Mouse (Mus musculus): ENCODE data around the gene Reg3g. TPM values are rescaled to one million over a fixed set of nuclear protein-coding genes. Genes with fewer than 3 reads are reported as not detected.
"Not testable (repeated sequence)": the region's sequence is repeated elsewhere in the genome, so short reads cannot be mapped to it uniquely, and the experiment has no call there.

Gene Reg3g
- polyA plus RNA-seq, 1 experiment from 2014 or later = not detected

DNA sequence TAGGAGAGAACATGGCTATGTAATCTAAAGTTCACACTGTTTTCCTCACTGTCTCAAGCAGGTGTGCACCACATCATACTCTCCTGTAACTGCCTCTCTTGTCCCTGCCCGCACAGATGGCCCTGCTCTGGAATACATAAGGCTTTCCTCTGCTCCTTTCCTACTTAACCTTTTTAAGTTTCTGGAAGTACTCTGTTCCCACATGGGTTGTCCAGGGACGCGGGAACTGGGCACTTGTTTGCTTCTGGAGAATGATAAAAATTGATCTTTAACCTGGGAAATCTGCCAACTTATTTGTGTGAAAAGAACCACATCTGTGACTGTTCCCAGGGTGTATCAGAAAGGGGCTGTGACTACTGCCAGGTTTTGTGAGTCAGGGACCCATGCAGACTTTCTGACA is 43.2 kb downstream of the Reg3g start:
- Histone ChIP-seq H3K27me3 (ENCODE audit: low read depth, poor library complexity, severe bottlenecking) (no peaks in the 10 kb centered on the region), H3K9me3 (replicated peaks) (no peaks in the 10 kb centered on the region), H3K36me3 (no peaks in the 10 kb centered on the region), H3K4me3 (no peak overlapping the region), H3K27ac (no peak overlapping the region), H3K4me1 (no peaks in the 10 kb centered on the region)
- DNase-seq (ENCODE audit: low spot score) = no peak
- 94% methylated on average over 3 of the region's 3 CpGs for WGBS

DNA sequence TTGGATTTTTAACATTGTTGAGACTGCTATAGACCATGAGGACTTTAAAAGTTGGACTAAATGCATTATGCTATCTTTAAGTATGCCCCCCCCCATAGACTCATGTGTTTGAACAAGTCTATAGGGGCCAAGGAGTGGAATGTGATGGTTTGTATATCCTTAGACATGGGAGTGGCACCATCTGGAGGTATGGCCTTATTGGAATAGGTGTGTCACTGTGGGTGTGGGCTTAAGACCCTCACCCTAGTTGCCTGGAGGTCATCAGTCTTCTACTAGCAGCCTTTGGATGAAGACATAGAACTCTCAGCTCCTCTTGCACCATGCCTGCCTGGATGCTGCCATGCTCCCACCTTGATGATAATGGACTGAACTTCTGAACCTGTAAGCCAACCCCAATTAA is 46.3 kb downstream of the Reg3g start, which contains the start of gene Reg1:
Gene Reg1 (plus strand): TSS at position 301 of the 400 bp plus-strand sequence.
- H3K4me1 ChIP-seq; H3K27ac ChIP-seq; H3K9me3 ChIP-seq (replicated peaks); DNase-seq (ENCODE audit: low spot score); H3K4me3 ChIP-seq; H3K36me3 ChIP-seq; H3K27me3 ChIP-seq (ENCODE audit: low read depth, poor library complexity, severe bottlenecking): not testable (repeated sequence)

Other genes starting within 250 kb of the Reg3g start
- gene Reg3b, start 98.2 kb downstream of the Reg3g start, polyA plus RNA-seq (2016; fragmentation: Nextera tagmentation; extraction: Ambion mirVana) = not detected in 2 replicates
- gene Reg3d, start 90.0 kb downstream of the Reg3g start, polyA plus RNA-seq (2016; fragmentation: Nextera tagmentation; extraction: Ambion mirVana) = not detected in 2 replicates
- not detected in 2 replicates for gene Reg3a, start 88.2 kb downstream of the Reg3g start, polyA plus RNA-seq (2016; fragmentation: Nextera tagmentation; extraction: Ambion mirVana)
- not detected in 2 replicates for gene Reg2, start 73.2 kb downstream of the Reg3g start, polyA plus RNA-seq (2016; fragmentation: Nextera tagmentation; extraction: Ambion mirVana)
- gene Reg1, start 46.2 kb downstream of the Reg3g start, polyA plus RNA-seq (2016; fragmentation: Nextera tagmentation; extraction: Ambion mirVana) = not detected in 2 replicates

All from limb, embryonic 10.5 days (tissue).